Mouse (Mus musculus) urinary bladder, adult 18-20 months (tissue): ENCODE results near the gene Gnb5.
A peak's percentile ranks its signal among the peaks of the same experiment; 100 is the strongest.

Experiments
- DNase-seq, 2 experiments: peaks; one replicate each; pipeline ENCODE4 v3.0.0; 2022; ENCODE audit warnings: low spot score in 2 of 2, mixed read lengths in 2 of 2

Gnb5 gene

DNA sequence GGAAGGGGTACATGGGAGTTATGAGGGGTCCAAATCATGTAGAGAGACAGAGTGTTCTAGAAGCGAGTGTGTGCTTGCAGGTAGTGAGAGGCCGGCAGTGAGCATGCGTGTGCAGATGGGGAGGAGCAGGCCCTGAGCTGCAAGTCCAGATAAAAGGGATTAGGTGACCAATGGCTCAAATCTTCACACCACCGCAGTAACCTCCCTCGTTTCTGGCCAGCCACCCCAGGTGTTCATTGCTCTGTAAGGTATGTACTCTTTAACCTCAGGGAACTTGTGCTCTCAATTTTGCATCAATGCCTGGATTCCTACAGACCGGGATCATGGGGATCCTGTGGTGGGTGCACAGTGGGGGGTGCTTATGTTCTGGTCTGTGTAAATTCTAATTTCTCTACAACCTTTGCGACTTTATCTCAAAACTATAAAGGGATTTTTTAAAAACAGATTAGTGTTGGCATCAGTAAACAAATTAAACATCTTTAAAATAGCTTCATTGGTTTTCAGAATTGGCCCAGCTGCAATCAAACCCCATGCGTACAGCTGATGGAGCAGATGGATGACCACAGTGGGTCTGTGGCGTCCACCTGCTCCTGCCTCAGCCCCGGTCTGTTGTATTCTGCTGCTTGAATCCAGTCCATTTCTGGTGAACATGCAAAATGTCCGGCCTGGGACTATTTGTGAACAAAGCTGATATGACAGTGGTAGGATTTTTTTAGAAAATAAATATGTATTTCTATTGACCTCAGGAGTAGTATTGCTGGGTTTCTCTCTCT, at the start of gene Gnb5:
Gene Gnb5 (plus strand): TSS at position 163 of the 773 bp plus-strand sequence.
- DNase-seq: no peak

DNA sequence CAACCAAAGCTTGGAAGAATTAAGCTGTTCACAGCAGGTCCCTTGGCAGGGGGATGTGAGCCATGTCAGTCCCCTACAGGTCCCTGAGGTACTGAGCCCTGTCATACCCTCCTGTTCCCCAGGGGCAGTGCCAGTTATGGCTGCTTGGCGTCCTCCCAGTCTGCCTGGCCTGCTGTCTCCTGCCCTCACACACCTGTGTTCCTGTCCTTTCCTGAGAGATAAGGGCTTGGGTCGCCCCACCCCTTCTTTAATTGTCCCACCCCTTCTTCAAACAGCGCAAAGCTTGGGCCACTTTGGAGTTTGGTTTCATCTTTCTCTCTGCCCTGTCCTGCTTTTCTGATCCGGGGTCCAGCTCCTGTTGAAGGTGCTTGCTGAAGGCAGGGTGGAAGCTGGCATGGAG, 47.3 kb upstream of the Gnb5 start:
- no peak for DNase-seq

DNA sequence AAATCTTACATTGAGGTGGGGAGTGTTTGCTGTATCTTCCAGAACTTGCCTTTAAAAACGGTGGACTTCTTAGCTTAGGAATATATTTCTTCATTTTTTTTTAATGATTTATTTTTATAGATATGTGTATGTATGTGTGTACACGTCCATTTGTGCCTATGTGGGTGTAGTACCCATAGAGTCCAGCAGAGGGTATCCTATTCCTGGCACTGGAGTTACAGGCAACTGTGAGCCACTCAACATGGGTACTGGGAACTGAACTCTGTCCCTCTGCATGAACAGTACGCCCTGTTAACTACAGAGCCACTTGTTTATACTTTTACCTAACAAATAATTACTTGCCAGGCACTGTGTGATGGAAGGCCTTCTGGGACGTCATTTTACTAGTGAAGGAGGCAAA, 46.4 kb upstream of the Gnb5 start:
- DNase-seq: no peak

DNA sequence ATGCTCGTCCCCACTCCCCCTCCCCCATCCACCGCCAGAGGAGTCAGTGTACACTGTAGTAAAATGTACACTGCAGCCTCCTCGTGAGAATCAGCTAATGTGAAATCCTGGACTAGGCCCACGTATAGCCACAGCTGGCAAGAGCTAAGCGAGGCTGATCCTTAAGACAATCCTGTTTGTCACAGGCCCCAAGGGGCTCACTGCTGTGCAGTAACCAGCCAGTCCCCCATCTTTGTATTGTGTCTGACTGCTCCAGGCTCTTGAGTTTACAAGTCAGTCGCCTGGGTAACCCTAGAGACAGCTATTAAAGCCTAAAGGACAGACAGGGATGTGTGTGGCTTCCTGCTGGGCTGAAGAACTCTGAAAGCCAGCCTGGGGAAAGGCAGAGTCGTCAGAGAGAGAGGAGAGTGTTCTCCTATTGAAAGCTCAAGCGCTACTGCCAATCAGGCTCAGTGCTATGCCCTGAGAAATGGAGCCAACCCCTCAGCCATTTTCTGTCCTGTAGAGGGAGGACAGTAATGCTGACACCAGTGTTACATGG, 44.7 kb upstream of the Gnb5 start:
- DNase-seq: no peak

DNA sequence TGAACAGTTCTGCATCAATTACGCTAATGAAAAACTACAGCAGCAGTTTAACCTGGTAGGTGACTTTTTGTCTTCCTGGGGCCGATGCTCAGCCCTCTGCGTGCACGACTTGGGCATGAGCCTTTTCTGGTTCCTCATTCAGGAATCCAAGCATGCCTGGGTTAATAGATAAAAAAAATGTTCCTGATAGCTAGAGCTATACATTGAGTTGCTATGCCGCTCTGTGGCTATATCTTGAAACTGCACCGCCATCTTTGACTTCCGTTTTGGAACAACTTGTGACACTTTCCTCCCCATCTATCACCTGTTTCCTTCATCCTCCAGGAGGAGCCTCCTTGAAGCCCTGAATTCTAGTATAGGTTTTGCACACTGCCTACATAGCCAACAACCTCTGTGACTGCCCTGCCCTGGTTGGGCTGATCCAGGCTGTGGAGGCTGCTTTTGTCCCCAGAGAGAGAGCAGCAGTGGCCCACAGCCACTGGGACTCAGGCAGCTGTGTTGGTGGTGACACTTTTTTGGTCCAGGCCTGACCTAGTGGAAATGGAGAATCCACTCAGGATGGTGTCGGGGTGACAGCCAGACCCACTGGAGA, 43.8 kb upstream of the Gnb5 start:
- no peak for DNase-seq

DNA sequence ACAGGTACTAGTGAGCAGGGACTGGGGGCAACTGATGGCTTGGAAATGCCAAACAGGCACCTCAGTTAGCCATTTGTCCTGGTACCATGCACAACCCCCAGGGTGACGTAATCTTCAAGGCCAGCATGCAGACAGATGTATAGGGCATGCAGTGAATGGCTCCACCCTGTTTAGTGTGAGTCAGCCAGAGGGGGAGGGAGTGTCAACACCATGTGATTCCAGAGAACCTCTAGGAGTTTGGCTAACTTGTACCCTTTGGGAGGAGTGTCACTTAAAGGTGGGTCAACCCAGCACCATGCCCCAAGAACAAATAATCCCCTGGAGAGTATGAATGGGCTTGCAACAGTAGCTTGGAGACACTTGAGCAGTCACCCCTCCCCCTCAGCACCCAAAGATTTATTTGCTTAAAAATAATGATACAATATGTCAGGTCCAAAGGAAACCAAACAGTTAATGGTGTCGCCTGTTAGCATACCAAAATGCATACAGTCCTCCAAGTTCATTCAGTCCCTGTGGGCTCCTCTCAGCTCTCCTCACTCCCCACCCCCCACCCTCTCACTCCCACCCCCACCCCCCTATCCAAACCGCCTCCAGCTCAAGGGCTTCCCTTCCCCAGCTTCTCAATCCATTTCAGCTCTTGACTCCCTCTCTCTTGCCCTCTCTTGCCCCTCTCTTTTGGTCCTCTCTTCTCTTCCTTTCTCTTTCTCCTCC, 41.9 kb upstream of the Gnb5 start:
- peak; percentile 49 to 65 for DNase-seq

DNA sequence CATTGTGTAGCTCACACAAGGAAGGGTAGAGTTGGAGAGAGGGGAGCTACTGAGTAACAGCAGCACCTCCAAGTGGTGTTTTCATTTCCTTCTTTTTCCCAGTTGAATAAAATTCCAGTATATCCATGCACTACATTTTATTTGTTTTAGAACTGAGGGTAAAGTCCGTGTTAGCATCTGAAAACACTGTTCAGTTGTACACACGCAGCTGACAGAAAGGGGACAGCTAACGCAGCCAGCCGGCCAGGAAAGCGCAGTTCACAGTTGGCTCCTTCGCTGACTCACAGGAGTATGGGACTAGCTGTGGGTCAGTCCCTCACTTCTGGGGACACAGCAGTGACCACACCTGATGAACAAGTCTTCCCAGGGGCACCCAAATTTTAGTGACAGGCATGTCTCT, 38.9 kb upstream of the Gnb5 start:
- DNase-seq: no peak

DNA sequence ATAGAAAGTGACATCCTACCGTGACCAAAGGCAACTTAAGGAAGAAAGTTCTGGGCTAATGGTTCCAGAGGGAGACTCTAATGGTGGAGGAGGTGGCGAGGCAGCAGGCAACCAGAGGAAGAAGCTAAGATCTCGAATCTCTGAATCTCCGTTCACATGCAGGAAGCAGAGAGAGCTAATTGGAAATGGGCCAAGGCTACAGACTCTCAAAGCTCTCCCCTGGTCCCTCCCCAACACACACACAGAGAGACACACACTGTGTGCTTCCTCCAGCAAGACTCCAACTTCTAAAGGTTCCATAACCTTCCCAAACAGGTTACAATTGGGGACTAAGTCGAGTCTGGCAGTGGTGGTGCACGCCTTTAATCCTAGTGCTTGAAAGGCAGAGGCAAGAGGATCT, 35.7 kb upstream of the Gnb5 start:
- DNase-seq: no peak

DNA sequence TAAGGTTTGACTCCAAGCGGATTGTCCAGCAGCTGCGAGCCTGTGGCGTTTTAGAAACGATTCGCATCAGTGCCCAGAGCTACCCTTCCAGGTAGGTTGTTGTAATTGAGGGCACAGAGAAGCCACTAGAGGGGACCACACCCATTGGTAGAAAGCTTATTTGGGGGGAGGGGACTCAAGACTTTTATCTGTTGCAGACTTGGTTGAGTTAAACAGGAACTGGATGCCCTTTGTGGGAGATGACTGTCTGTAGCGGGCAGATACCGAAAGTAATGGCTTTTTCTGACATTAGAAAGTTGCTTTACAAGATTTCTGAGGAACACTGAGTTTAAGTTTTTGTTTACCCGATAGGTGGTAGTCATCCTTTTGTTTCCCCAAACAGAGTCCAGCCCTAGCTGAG, 34.5 kb upstream of the Gnb5 start:
- no peak for DNase-seq

DNA sequence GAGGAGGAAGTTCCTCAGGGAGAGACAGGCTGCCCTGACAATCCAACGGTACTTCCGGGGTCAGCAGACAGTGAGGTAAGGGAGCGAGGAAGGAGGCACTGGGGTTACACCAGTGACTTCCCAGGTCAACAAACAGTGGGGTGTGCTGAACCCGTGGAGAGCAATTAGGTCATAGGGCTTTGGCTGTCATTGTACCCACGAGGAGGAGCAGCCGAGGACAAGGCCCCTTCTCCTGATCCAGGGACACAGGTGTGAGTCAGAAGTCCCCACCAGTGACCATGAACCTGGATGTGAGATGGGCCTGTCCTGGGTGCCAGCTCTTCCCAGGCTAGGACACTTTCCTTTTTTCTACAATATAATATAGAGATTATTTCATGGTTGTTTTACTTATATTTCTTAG, 32.4 kb upstream of the Gnb5 start:
- no peak for DNase-seq

DNA sequence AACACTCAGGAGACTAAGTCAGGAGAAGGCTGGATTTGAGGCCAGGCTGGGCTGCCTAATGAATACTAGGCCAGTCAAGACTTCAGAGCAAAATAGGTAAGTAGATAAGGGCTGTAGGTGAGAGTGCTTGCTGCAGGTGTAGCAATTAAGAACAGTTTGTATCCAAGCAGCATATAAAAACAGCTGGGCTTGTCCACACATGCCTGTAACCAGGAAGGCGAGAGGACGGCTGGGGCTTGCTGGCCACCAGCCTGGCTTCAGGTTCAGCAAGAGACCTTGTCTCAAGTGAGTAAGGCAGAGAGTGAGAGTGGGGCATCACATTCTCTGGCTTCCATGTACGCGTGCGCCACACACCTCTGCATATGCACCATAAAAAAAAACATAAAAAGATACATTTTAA, 31.6 kb upstream of the Gnb5 start:
- peak in 1 of 2 experiments; percentile 60 for DNase-seq

DNA sequence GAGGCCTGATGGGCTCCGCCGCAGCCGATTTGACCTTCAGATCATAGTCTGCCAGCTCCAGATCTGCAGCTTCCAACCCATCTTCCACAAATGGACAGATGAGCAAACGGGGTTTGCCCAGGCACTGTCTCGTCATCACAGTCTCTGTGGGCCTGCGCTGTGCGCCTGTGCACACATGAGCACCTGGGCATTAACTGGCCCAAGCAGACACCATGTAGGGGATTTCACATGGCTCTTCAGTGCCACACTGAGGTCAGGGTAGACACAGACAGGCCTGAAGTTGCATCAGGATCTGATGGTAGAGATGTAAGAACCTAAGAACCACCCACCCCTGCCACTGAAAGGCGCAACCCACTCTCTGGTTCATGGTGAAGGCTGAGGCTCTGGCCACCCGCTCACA, 31.0 kb upstream of the Gnb5 start:
- DNase-seq: no peak

DNA sequence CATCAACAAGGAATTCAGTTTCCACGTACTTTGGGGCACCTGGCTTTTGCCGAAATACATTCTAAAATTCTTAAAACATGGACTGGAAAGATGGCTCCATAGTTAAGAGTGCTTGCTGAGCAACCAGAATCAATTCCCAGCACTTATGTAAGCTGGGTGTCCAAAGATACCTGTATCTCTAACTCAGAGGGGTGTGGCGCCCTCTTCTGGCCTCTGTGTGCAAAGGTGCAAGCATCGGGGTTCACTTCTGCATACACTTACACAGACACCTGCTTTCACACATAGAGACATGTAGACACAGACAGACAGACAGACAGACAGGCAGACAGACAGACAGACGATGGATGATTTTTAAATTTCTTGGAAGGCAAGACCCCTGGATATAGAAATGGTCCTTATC, 25.3 kb upstream of the Gnb5 start:
- DNase-seq: no peak

DNA sequence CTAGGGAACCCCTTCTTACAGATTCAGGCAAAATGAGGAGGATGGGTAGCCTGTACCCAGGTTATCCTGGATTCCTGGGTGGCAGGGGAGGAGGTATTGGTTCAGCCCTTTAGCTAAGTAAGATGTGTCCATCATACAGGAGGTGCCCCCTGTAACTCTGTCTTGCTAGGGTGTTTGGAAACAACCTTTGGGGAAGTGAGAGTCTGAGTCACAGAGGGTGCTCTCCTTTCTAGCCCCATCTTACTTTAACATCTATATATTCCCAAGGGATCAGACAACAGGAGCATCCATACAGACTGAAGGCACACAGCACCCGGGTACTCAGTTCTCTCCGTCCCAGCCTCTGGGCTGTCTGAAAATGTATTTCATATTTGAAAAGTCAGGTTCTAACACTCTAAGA, 23.9 kb upstream of the Gnb5 start:
- DNase-seq: no peak

DNA sequence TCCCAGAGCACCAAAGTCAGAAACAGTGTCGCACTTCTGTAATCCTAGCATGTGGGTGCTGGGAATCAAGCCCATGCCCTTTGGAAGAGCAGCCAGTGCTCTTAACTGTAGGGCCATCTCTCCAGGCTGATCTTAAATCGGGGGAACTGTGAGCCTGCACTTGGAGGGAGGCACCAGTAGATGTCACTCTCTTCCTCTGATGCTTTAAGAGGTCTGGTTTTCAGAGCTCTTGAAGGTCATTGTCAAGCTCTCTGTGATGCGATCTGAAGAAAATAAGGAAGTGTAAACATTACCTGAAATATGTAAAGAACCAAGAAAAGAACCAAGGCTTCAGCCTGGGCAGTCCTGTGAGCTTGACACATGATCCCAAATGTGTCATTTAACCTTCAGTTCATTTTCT, 23.3 kb upstream of the Gnb5 start:
- DNase-seq: no peak

DNA sequence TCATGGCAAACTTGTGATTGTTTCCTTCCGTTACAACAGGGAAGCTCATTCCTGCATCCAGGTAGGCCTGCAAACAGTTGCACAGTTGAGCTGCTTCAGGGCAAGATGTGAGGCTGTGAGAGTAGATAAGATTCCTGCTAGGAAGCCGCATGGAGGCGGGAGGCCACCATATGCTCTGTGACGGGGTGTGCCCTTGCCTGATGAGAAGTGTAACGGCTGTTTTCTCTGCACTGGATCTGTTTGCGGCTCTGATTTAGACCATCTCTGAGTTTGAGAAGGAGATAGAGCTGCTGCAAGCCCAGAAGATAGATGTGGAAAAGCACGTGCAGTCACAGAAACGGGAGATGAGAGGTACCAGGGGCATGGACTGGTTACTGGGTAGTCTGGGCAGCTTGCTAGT, 22.5 kb upstream of the Gnb5 start:
- no peak for DNase-seq

DNA sequence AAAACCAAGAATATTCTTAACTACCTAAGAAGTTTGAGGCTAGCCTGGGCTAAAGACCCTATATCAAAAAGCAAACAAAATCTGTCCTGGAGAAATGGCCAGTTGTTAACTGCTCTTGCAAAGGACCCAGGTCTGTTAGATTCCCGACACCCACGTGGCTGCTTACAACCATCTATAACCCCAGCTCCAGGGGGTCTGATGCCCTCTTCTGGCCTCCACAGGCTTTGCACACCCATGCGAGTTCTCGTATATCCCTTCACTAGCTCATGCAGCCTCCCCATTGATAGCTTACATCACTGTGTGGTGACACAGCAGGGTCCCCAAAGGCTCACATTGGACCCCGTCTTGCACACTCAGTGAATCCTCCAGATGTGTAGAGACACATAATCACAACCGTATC, 20.7 kb upstream of the Gnb5 start:
- DNase-seq: no peak

DNA sequence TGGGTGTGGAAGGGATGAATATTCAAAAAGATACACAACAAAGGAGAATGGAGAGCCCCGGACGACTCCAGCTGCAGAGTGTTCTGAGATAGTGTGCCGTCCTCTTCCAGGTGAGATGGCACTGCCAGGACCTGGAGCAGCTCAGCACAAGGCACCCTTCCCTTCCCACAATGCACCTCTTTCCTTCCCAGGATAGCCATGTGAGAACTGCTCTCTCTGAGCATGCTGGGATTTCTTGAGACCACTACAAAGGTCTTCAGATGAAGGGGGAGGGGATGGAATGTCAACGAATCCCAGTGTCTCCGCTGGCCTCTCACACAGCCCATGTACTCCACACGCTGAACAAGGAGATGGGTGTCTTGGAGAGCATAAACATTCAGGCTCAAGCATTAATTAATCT, 18.5 kb upstream of the Gnb5 start:
- no peak for DNase-seq

DNA sequence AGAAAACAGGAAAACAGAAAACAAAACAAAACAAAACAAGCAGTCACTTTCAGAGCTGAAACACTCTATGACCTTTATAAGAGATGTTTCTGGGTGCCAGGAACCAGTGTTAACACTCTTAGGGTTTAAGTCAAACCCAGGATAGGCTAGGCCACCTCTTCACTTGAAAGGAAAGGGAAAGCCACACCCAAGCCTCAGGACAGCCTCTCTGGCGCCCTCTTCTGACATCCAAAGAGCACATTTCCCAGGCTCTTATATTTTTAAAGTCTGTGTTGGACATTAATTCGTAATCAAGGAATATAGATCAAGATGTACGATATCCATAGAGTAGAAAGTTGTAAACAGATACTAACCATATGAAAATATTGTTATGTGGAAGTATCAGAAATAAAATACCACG, 16.5 kb upstream of the Gnb5 start:
- no peak for DNase-seq

DNA sequence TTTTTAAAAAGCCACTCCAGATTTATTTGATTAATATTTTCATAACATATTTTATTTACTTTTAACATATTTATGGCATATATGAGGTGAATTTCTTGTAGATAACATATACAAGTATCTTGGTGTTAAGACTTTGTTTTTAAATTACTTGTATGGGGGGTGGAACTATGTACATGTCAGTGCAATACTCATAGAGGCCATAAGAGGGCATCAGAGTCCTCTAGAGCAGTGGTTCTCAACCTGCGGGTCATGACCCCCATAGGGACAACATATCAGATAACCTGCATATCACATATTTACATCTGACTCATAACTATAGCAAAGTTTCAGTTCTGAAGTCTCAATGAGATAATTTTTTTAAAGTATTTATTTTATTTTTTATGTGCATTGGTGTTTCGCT, 6.7 kb upstream of the Gnb5 start:
- no peak for DNase-seq

DNA sequence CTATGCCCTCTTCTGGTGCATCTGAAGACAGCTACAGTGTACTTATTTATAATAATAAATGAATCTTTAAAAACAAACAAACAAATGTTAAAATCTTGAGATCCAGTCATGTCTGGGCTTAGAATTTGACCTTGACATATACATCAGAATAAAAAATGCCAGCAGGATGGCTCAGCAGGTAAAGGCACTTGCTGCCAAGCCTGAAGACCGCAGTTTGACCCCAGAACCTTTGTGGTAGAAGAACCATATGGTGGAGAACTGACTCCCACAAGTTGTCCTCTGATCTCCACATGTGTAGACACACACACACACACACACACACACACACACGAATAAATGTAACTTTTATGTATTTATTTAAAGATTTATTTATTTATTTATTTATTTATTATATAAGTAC, 3.1 kb upstream of the Gnb5 start:
- DNase-seq: no peak

DNA sequence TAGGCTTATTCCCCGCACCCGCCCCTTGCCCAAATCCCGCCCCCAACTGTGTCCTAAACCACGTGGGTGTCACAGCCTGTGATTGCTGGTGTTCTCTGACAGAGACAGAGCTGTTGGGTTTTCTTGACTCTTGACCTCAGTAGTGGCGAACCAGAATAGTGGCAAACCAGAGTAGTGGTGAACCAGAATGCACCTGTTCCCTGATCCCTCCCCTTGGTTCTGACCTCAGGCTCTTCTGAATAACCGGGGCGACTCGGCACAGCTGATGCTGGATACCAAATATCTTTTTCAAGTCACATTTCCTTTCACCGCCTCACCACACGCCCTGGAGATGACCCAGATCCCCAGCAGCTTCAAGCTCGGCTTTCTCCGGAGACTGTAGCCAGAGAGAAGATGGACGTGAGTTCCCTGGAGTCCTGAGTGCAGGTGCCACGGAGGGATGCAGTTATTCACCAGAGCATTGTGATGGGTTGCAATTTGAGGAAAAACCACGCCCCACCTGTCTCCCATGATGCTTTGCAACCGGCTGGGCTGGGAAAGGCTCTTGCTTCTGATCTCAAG, 2.3 kb upstream of the Gnb5 start:
- no peak for DNase-seq

DNA sequence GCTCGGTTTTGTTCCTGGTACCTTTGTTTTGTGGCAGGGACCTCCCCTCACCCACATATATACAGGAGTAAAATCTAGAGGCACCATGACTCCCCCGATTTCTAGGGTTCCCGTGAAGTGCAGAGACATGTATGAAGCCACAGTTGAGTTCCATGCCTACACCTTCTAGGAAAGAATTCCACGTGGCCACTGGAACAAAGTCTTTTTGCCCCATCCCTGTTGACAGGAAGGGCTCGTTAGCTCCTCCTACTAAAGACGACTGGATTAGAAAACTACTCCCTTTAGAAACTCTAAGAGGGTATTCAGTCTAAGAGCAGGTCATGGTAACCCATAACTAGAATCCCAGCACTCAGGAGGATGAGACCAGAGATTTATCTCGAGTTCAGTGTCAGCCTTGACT, 1.8 kb upstream of the Gnb5 start:
- no peak for DNase-seq
